19 mouse cellular contexts compared by ENCODE assay signal in genomic region chr3:34667881-34668817, GRCm38 (mm10). TPM values are rescaled to one million over a fixed set of nuclear protein-coding genes. Genes with fewer than 3 reads are reported as not detected.
A peak's percentile ranks its signal among the peaks of the same experiment; 100 is the strongest.
DNase-seq lines count a peak whose midpoint lies in the region; ATAC-seq and TF ChIP-seq lines count a peak whose summit lies in the region.
"Had no signal": no experiment of that assay in that cellular context is flagged by ENCODE, and none has a peak within 500 bp of the region (broad histone marks: within the 10 kb centered on the region; RNA-seq: fewer than 3 reads in every experiment).

No protein-coding gene starts in this region.

- no peak for ATAC-seq in midbrain, postnatal 0 days (ENCODE audit: low FRiP score)
- 0 out of 2 replicates have a peak, but pooled peaks have one; percentile 4 for ATAC-seq in forebrain, embryonic 14.5 days
- ATAC-seq in midbrain, embryonic 15.5 days (replicated peaks), result no peak
- ATAC-seq in liver, embryonic 11.5 days (replicated peaks; ENCODE audit: low FRiP score), result no peak
- ATAC-seq: lung, postnatal 0 days had no signal

- DNase-seq in midbrain, embryonic 10.5 days (ENCODE audit: low spot score), result peak; percentile 68
- no peak for DNase-seq in midbrain, postnatal 0 days (ENCODE audit: low spot score)
- DNase-seq in forebrain, embryonic 14.5 days (ENCODE audit: low spot score), result peak; percentile 85
- no peak for DNase-seq in right cerebral cortex, postnatal 36 days (ENCODE audit: low spot score in 2 of 2)
- no peak for DNase-seq in liver, embryonic 11.5 days (ENCODE audit: low spot score)
- no peak for DNase-seq in gastrocnemius, postnatal 10 days
- DNase-seq in right cerebral cortex, postnatal 10 days (ENCODE audit: low spot score in 2 of 2), result no peak
- DNase-seq: adrenal gland, postnatal 36 days; B cell, adult 2 months; cerebellum, adult 11-12 months; heart, adult 2 months; thymus, postnatal 4 days had no signal

- H3K4me1 ChIP-seq in midbrain, embryonic 10.5 days, result peaks cover 97% of the 10 kb centered on the region
- H3K4me1 ChIP-seq in midbrain, postnatal 0 days (ENCODE audit: insufficient read depth, low read length), result peaks cover 5% of the 10 kb centered on the region; the same call in 1 of the 2 replicates
- peaks cover 51% of the 10 kb centered on the region for H3K4me1 ChIP-seq in forebrain, embryonic 14.5 days (ENCODE audit: control insufficient read depth, insufficient read depth, low read length)
- H3K4me1 ChIP-seq in midbrain, embryonic 15.5 days, result peaks cover 50% of the 10 kb centered on the region
- H3K4me1 ChIP-seq in liver, embryonic 11.5 days (replicated peaks; ENCODE audit: control insufficient read depth, insufficient read depth, low read length), result peaks cover 8% of the 10 kb centered on the region

- 1% methylated on average over 18 of the region's 18 CpGs for WGBS in midbrain, embryonic 10.5 days
- WGBS in midbrain, postnatal 0 days, result 14% methylated on average over 18 of the region's 18 CpGs
- 1% methylated on average over 18 of the region's 18 CpGs for WGBS in forebrain, embryonic 14.5 days
- 4% methylated on average over 18 of the region's 18 CpGs for WGBS in midbrain, embryonic 15.5 days
- 9% methylated on average over 18 of the region's 18 CpGs for WGBS in liver, embryonic 11.5 days

- H3K9ac ChIP-seq in midbrain, postnatal 0 days (replicated peaks; ENCODE audit: low read length, poor library complexity, severe bottlenecking), result no peak overlapping the region
- H3K9ac ChIP-seq in forebrain, embryonic 14.5 days (ENCODE audit: low read length), result peak overlapping the region; percentile 45; the same call in 1 of the 2 replicates
- H3K9ac ChIP-seq in midbrain, embryonic 15.5 days, result no peak overlapping the region
- H3K9ac ChIP-seq in liver, embryonic 11.5 days (ENCODE audit: low read depth, low read length), result no peak overlapping the region
- H3K9ac ChIP-seq: embryonic facial prominence, embryonic 13.5 days; limb, embryonic 15.5 days had no signal

- H3K27ac ChIP-seq in midbrain, embryonic 10.5 days (replicated peaks), result peak overlapping the region; percentile 100
- H3K27ac ChIP-seq in midbrain, postnatal 0 days (ENCODE audit: low read depth, low read length), result no peak overlapping the region
- H3K27ac ChIP-seq in forebrain, embryonic 14.5 days (ENCODE audit: low read depth, low read length), result peak overlapping the region; percentile 76
- peak overlapping the region; percentile 53 for H3K27ac ChIP-seq in midbrain, embryonic 15.5 days
- no peak overlapping the region for H3K27ac ChIP-seq in liver, embryonic 11.5 days (ENCODE audit: low read depth, low read length)
- H3K27ac ChIP-seq: embryonic facial prominence, embryonic 13.5 days; heart, adult 2 months; limb, embryonic 15.5 days had no signal

- H3K4me2 ChIP-seq in midbrain, postnatal 0 days (ENCODE audit: low read depth, low read length, poor library complexity, severe bottlenecking), result no peak overlapping the region
- peak overlapping the region; percentile 40 for H3K4me2 ChIP-seq in forebrain, embryonic 14.5 days (ENCODE audit: low read length)
- H3K4me2 ChIP-seq in midbrain, embryonic 15.5 days, result no peak overlapping the region
- H3K4me2 ChIP-seq in liver, embryonic 11.5 days, result no peak overlapping the region
- H3K4me2 ChIP-seq: embryonic facial prominence, embryonic 13.5 days; limb, embryonic 15.5 days had no signal

- H3K27me3 ChIP-seq in midbrain, embryonic 10.5 days (ENCODE audit: low read depth, poor library complexity, severe bottlenecking), result peaks cover 54% of the 10 kb centered on the region
- H3K27me3 ChIP-seq in midbrain, postnatal 0 days (ENCODE audit: insufficient read depth, low read length), result peaks cover 38% of the 10 kb centered on the region
- H3K27me3 ChIP-seq in forebrain, embryonic 14.5 days (replicated peaks; ENCODE audit: control insufficient read depth, insufficient read depth, low read length), result no peaks in the 10 kb centered on the region
- H3K27me3 ChIP-seq in midbrain, embryonic 15.5 days (replicated peaks), result peaks cover 15% of the 10 kb centered on the region; the same call in 1 of the 2 replicates
- H3K27me3 ChIP-seq in liver, embryonic 11.5 days (replicated peaks; ENCODE audit: control insufficient read depth, insufficient read depth, low read length), result peaks cover 98% of the 10 kb centered on the region

- H3K9me3 ChIP-seq in midbrain, embryonic 10.5 days (replicated peaks), result no peaks in the 10 kb centered on the region
- H3K9me3 ChIP-seq in midbrain, postnatal 0 days (ENCODE audit: low read length), result no peaks in the 10 kb centered on the region
- no peaks in the 10 kb centered on the region for H3K9me3 ChIP-seq in forebrain, embryonic 14.5 days (replicated peaks; ENCODE audit: control insufficient read depth, low read length)
- no peaks in the 10 kb centered on the region for H3K9me3 ChIP-seq in midbrain, embryonic 15.5 days
- no peaks in the 10 kb centered on the region for H3K9me3 ChIP-seq in liver, embryonic 11.5 days (ENCODE audit: control insufficient read depth, low read length)
- H3K9me3 ChIP-seq: embryonic facial prominence, embryonic 13.5 days; limb, embryonic 15.5 days had no signal

- TF ChIP-seq CTCF in midbrain, postnatal 0 days (IDR thresholded peaks at IDR 0.05), result no peak

- H3K36me3 ChIP-seq in midbrain, embryonic 10.5 days, result peaks cover 7% of the 10 kb centered on the region
- no peaks in the 10 kb centered on the region; the same call in 1 of the 2 replicates for H3K36me3 ChIP-seq in midbrain, postnatal 0 days (ENCODE audit: insufficient read depth, low read length)
- H3K36me3 ChIP-seq in forebrain, embryonic 14.5 days (ENCODE audit: control insufficient read depth, insufficient read depth, low read length), result 0 out of 2 replicates have a peak, but pooled peaks cover 5% of the 10 kb centered on the region
- no peaks in the 10 kb centered on the region for H3K36me3 ChIP-seq in midbrain, embryonic 15.5 days (replicated peaks)
- no peaks in the 10 kb centered on the region for H3K36me3 ChIP-seq in liver, embryonic 11.5 days (ENCODE audit: control insufficient read depth, insufficient read depth, low read length)
- H3K36me3 ChIP-seq: embryonic facial prominence, embryonic 13.5 days; limb, embryonic 15.5 days had no signal

- H3K4me3 ChIP-seq in midbrain, embryonic 10.5 days, result peak overlapping the region; percentile 99
- H3K4me3 ChIP-seq in midbrain, postnatal 0 days (ENCODE audit: low read depth, low read length), result no peak overlapping the region
- no peak overlapping the region for H3K4me3 ChIP-seq in forebrain, embryonic 14.5 days (ENCODE audit: low read depth, low read length)
- H3K4me3 ChIP-seq in midbrain, embryonic 15.5 days, result no peak overlapping the region
- no peak overlapping the region for H3K4me3 ChIP-seq in liver, embryonic 11.5 days (ENCODE audit: low read depth, low read length)
- H3K4me3 ChIP-seq: embryonic facial prominence, embryonic 13.5 days; heart, adult 2 months; limb, embryonic 15.5 days had no signal

RNA-seq across cellular contexts. Expression of gene Sox2, which starts 17.9 kb away (rescaled TPM):
- 28.8 and 31.9 TPM in 2 replicates for polyA plus RNA-seq in midbrain, embryonic 10.5 days (2016; fragmentation: Nextera tagmentation; extraction: Ambion mirVana)
- total RNA-seq in midbrain, postnatal 0 days (2014; rRNA removed), result 77.8 and 79.1 TPM in 2 replicates
- polyA plus RNA-seq in midbrain, postnatal 0 days (2015; fragmentation: Nextera tagmentation; extraction: Ambion mirVana), result 21.6 and 29.7 TPM in 2 replicates
- polyA plus RNA-seq in forebrain, embryonic 14.5 days (2014; fragmentation: Nextera tagmentation; extraction: Ambion mirVana), result 26.6 and 32.0 TPM in 2 replicates
- 20.7 and 23.2 TPM in 2 replicates for polyA plus RNA-seq in midbrain, embryonic 15.5 days (2015; fragmentation: Nextera tagmentation; extraction: Ambion mirVana)
- polyA plus RNA-seq in liver, embryonic 11.5 days (2014; fragmentation: Nextera tagmentation; extraction: Ambion mirVana), result 0.48 and 0.55 TPM in 2 replicates
- total RNA-seq in gastrocnemius, postnatal 10 days (2021), result under 1 TPM; 0.38 to 0.77 TPM
- total RNA-seq: heart, adult 2 months; heart, postnatal 25 days; monocyte, adult 5-6 weeks had no signal
- polyA plus RNA-seq: kidney, embryonic 16.5 days had no signal

Comparison
In these comparisons a context has a peak if more than half of its experiments do, and no peak if none do; other contexts are left out.
1. DNase-seq: peak in midbrain, embryonic 10.5 days (single experiment) and forebrain, embryonic 14.5 days (single experiment); none in midbrain, postnatal 0 days (single experiment), right cerebral cortex, postnatal 36 days (0 of 2), liver, embryonic 11.5 days (single experiment), gastrocnemius, postnatal 10 days (single experiment) and right cerebral cortex, postnatal 10 days (0 of 2).
2. H3K27ac ChIP-seq: peak in midbrain, embryonic 10.5 days (single experiment), forebrain, embryonic 14.5 days (single experiment) and midbrain, embryonic 15.5 days (single experiment); none in midbrain, postnatal 0 days (single experiment) and liver, embryonic 11.5 days (single experiment).
3. RNA of gene Sox2, which starts 17.9 kb away (polyA plus RNA-seq): 26.6 to 32.0 TPM in forebrain, embryonic 14.5 days, 21.6 to 29.7 TPM in midbrain, postnatal 0 days, 28.8 to 31.9 TPM in midbrain, embryonic 10.5 days and 20.7 to 23.2 TPM in midbrain, embryonic 15.5 days; 0.48 to 0.55 TPM in liver, embryonic 11.5 days; every median in the first group is over 10 times any median in the second.